Mouse (Mus musculus) neural tube, embryonic 14.5 days (tissue): Measurements from ENCODE around the gene Acvr1. TPM values are rescaled to one million over a fixed set of nuclear protein-coding genes. Genes with fewer than 3 reads are reported as not detected.

Experiments
- ATAC-seq: fragments of 200-750 bp; cut with Nextera tagmentation; 2 replicates; pipeline ENCODE4 v1.8.0; 2017; ENCODE audit warnings: low read depth, mild to moderate bottlenecking, moderate TSS enrichment, moderate library complexity
- H3K27ac ChIP-seq: fragments of 300-500 bp; sonication (generic); 2 replicates; pipeline ENCODE4 v1.5.1; 2014; ENCODE audit warnings: low read depth, mild to moderate bottlenecking, control low read depth, low read length, moderate library complexity, mixed read lengths
- H3K27me3 ChIP-seq: fragments of 300-500 bp; sonication (generic); 2 replicates; pipeline ENCODE4 v1.6.1; 2014; ENCODE audit warnings: low read length; ENCODE audit not compliant: control insufficient read depth, insufficient read depth
- H3K36me3 ChIP-seq: fragments of 300-500 bp; sonication (generic); 2 replicates; pipeline ENCODE4 v1.6.1; 2014; ENCODE audit warnings: low read length, mixed read lengths; ENCODE audit not compliant: control insufficient read depth, insufficient read depth
- H3K4me1 ChIP-seq: fragments of 300-500 bp; sonication (generic); 2 replicates; pipeline ENCODE4 v1.6.1; 2014; ENCODE audit warnings: low read length; ENCODE audit not compliant: control insufficient read depth, insufficient read depth
- H3K4me2 ChIP-seq: fragments of 300-500 bp; sonication (generic); 2 replicates; pipeline ENCODE4 v1.6.1; 2014; ENCODE audit warnings: mild to moderate bottlenecking, low read depth, low read length, control low read depth
- H3K4me3 ChIP-seq: fragments of 300-500 bp; sonication (generic); 2 replicates; pipeline ENCODE4 v1.5.1; 2014; ENCODE audit warnings: low read depth, low read length, control low read depth, mixed read lengths
- H3K9ac ChIP-seq: fragments of 300-500 bp; sonication (generic); replicated peaks from 2 replicates; pipeline ENCODE4 v1.6.1; 2014; ENCODE audit warnings: low read depth, mild to moderate bottlenecking, control low read depth, low read length, mixed read lengths
- H3K9me3 ChIP-seq: fragments of 300-500 bp; sonication (generic); 2 replicates; pipeline ENCODE4 v1.6.1; 2016; ENCODE audit warnings: low read length; ENCODE audit not compliant: control insufficient read depth
- WGBS: fragments of 180-500 bp; shearing (Covaris S2); extraction: QIAGEN DNeasy Blood & Tissue Kit; methylation state at CpG from one replicate; pipeline ENCODE4 v1.1.7; 2014; 5-methylcytosine and 5-hydroxymethylcytosine counted together
- polyA plus RNA-seq: library from polyadenylated mRNA; unstranded; fragments of >200 nt; fragmentation: Nextera tagmentation; extraction: Ambion mirVana; gene quantifications from 2 replicates; pipeline ENCODE4 v1.2.1, GENCODE M21; 2014

Acvr1 gene
- polyA plus RNA-seq, 1 experiment from 2014 or later: 8.5 TPM

DNA sequence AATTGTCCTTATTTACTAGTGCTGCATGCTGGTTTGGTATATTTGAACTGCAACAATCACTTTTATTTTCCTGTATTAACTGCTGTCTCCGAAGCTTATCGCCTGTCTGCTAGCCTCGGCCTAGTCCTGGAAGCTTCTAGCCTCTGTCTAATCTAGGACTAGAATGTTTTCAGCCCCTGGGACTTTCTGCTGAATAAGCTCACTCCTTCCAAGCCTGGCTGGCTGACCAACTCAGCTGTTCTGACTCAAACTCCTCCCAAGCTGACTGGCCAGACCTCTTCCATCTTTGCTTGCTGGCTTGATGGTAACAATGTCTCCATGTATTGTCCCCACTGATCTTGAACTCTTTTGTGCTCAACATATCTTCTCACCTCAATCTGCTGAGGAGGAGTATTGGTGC lies 71.7 kb downstream of the Acvr1 start:
- 82% methylated on average over 3 of the region's 3 CpGs for WGBS
- Histone ChIP-seq H3K4me3 (no peak overlapping the region), H3K9ac (no peak overlapping the region), H3K4me1 (peaks cover 7% of the 10 kb centered on the region), H3K36me3 (no peaks in the 10 kb centered on the region), H3K27ac (no peak overlapping the region), H3K9me3 (no peaks in the 10 kb centered on the region), H3K4me2 (no peak overlapping the region), H3K27me3 (no peaks in the 10 kb centered on the region)
- no peak for ATAC-seq

DNA sequence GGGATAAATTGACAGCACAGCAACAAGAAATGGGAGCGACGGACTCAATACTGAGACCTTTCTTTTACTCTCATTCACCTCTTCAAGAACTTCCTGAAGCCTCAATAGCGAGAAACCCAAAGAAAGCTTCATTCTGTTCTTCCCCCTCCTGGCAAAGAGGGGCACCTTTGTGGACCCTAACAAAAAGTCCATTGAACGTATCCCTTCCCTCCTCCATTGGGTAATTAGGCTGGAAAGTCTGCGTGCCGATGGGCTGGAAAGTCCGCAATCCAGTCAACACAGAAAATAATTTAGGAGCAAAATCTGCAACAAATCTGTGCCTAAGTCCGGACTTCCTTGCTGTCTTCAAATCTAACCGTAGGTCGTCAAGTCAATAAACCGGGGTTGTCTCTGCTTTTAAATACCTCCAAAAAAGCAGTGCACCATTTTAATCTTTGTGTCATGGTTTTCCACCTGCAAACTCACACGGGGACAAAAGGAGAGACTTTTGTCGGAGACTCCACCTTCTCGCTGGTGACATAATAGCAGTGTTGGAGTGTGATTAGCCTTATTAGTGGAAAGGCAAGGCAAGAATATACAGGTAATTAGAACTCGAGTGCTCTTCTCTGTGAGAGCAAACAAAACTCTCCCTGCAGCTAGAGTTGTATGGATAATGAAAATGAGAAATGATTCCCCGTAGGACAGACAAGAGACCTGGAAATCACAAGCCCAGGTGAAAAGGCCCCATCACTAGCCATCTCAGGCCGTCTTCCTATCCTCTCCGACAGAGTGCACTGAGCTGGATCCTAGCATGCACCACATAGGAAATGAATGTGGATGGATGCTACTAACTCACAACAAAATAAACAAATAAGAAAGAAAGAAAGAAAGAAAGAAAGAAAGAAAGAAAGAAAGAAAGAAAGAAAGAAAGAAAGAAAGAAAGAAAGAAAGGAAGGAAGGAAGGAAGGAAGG lies 73.0 kb downstream of the Acvr1 start:
- Histone ChIP-seq H3K9me3 (no peaks in the 10 kb centered on the region), H3K4me3 (no peak overlapping the region), H3K36me3 (no peaks in the 10 kb centered on the region), H3K27ac (no peak overlapping the region), H3K4me2 (no peak overlapping the region), H3K27me3 (no peaks in the 10 kb centered on the region), H3K4me1 (peaks cover 7% of the 10 kb centered on the region), H3K9ac (no peak overlapping the region)
- 42% methylated on average over 18 of the region's 18 CpGs for WGBS
- no peak for ATAC-seq

DNA sequence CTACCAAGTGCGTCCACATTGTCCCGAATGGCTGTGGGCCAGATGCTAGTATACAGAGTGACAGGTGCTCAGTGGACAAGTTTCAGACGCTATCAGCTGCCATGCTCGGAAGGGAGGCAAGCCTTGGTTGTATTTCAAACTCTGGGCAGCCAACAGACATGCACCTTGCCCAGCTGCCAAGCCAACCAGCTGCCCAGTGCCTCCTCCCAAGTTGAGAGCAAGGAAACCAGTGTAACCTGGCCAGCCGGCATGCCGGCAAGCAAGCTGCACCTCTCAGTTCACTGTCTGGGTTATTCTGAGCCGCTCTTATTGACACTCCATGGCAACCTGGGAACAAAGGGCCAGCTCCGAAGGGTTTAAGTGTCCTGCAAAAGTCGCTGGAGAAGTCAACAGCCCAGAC lies 77.7 kb downstream of the Acvr1 start:
- H3K4me3 ChIP-seq: no peak overlapping the region
- 77% methylated on average over 9 of the region's 9 CpGs for WGBS
- ATAC-seq: no peak
- H3K4me2 ChIP-seq: no peak overlapping the region
- no peak overlapping the region for H3K9ac ChIP-seq
- no peaks in the 10 kb centered on the region for H3K9me3 ChIP-seq
- H3K36me3 ChIP-seq: no peaks in the 10 kb centered on the region
- peaks cover 8% of the 10 kb centered on the region; the same call in 1 of the 2 replicates for H3K4me1 ChIP-seq
- no peaks in the 10 kb centered on the region for H3K27me3 ChIP-seq
- H3K27ac ChIP-seq: no peak overlapping the region

DNA sequence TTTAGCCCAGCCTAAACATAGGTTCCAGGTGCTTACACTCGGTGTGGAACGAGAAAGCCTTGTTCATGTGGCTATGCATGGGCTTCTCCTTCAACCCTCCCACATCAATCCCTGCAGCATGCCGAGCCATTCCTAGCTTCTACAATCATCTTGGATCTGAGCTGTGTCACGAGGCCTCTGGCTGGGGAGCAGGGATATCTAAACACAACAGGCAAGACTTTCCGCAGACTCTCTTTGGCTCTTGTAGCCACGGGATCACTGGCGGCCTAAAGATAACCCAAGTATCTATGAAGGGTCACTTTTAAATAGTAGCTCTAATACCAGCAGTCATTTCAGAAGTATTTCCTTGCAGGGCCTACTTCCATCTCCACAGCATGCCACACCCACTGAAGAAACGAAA lies 78.6 kb downstream of the Acvr1 start:
- no peaks in the 10 kb centered on the region for H3K27me3 ChIP-seq
- H3K4me1 ChIP-seq: peaks cover 8% of the 10 kb centered on the region; the same call in 1 of the 2 replicates
- no peaks in the 10 kb centered on the region for H3K9me3 ChIP-seq
- no peak overlapping the region for H3K9ac ChIP-seq
- WGBS: 94% methylated on average over 8 of the region's 8 CpGs
- no peak overlapping the region for H3K4me2 ChIP-seq
- H3K27ac ChIP-seq: no peak overlapping the region
- H3K36me3 ChIP-seq: no peaks in the 10 kb centered on the region
- no peak overlapping the region for H3K4me3 ChIP-seq
- ATAC-seq: no peak

DNA sequence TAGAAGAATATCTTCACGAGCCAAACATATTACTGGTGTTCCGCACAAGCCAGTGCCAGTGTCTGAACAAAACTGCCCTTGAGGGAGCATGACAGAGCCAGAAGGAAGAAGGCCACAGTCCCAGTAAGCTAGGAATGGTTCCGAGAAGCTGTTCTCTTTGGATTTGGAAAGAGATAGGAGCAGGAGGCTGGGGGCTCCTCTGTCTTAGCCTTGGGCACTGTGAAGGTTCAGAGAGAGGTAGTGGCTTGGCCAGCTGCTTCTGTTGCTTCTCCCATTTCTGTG lies 79.7 kb downstream of the Acvr1 start:
- Histone ChIP-seq H3K36me3 (no peaks in the 10 kb centered on the region), H3K9ac (no peak overlapping the region), H3K4me3 (no peak overlapping the region), H3K27me3 (no peaks in the 10 kb centered on the region), H3K4me2 (no peak overlapping the region), H3K9me3 (no peaks in the 10 kb centered on the region), H3K4me1 (peaks cover 8% of the 10 kb centered on the region; the same call in 1 of the 2 replicates), H3K27ac (no peak overlapping the region; the same call in 1 of the 2 replicates)
- 62% methylated on average over 3 of the region's 3 CpGs for WGBS
- ATAC-seq: no peak

DNA sequence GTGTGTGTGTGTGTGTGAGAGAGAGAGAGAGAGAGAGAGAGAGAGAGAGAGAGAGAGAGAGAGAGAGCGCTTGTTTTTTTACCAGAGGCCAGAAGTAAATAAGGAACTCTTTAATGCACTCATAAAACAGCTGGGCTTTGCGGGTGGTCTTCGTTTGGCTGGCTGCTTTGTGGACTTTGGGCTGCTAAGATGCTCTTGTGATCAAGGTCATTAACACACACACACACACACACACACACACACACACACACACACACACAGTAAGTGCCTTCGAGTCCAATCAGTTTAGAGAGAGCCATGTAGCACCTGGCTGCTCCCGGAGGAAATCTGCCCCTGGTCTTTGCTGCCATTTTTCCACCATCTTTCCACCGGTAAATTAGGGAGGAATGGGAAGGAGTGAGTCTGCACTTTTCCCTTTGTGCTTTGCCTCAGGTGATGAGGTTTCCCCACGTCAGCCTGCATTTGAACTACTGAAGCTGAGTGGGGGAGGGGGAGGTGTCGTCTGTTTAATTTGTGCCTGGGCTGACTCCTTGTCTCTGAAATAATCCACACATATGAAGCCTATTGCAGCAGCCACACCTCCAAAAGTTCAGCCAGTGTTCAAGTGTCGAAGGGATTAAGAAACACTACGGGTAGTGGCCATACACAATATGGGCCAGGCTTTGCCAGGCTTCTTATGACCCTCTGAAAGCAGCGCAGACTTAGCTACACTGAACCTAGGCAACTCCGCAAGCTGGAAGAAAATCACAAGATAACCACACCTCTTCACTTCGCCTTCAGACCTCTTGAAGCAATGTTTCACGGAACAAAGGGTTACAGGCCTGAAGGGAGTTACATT lies 80.3 kb downstream of the Acvr1 start:
- 55% methylated on average over 14 of the region's 14 CpGs for WGBS
- no peak overlapping the region for H3K4me3 ChIP-seq
- peaks cover 8% of the 10 kb centered on the region; the same call in 1 of the 2 replicates for H3K4me1 ChIP-seq
- no peak overlapping the region for H3K9ac ChIP-seq
- no peak for ATAC-seq
- H3K27ac ChIP-seq: peak overlapping the region; percentile 12; the same call in 1 of the 2 replicates
- no peaks in the 10 kb centered on the region for H3K36me3 ChIP-seq
- H3K27me3 ChIP-seq: no peaks in the 10 kb centered on the region
- H3K9me3 ChIP-seq: no peaks in the 10 kb centered on the region
- H3K4me2 ChIP-seq: no peak overlapping the region

DNA sequence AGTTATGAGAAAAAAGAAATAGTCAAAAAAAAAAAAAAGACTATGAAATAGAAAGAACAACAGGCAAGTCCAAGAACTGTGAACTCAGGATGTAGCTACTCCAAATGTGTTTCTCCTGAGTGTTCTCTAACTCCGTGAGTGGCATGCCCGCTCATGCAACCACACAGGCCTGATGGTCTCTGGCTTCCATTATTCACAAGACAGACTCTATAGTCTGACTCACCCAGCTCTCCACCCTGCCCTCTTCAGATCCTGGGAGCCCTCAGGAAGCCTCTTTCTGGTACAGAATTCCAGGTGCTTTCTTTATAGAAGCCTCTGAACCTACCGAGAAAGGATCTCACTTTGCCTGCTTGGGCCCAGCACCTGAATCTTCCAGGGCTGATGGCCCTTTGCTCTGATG lies 81.3 kb downstream of the Acvr1 start:
- no peak for ATAC-seq
- Histone ChIP-seq H3K27me3 (no peaks in the 10 kb centered on the region), H3K4me2 (no peak overlapping the region), H3K9ac (no peak overlapping the region), H3K27ac (no peak overlapping the region), H3K4me3 (no peak overlapping the region), H3K9me3 (no peaks in the 10 kb centered on the region), H3K4me1 (peaks cover 8% of the 10 kb centered on the region; the same call in 1 of the 2 replicates), H3K36me3 (no peaks in the 10 kb centered on the region)
- WGBS: 89% methylated on average over 3 of the region's 3 CpGs

DNA sequence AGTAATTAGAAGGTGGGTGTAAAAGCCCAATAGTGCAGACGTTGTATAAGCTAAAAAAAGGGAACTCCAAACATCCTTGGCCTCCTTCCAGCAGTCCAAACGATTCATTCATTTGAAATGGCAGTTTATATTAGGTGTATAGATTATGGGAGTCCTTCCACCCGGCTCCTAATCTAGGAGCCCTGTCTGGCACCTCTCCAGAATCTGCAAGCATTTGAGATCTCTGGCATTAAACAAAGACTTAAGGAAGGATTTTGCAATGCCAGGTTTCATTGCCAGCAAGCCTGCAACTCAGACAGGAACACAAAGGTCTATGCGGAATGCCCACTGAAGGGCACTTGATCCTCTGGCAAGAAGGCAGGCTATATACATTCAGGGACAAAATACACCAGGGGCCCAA lies 81.8 kb downstream of the Acvr1 start:
- 38% methylated on average over 4 of the region's 4 CpGs for WGBS

More for the DNA sequence above, 81.8 kb downstream of the Acvr1 start:
- Histone ChIP-seq H3K4me3 (no peak overlapping the region), H3K36me3 (no peaks in the 10 kb centered on the region), H3K4me1 (peaks cover 8% of the 10 kb centered on the region; the same call in 1 of the 2 replicates), H3K4me2 (no peak overlapping the region), H3K27ac (no peak overlapping the region; the same call in 1 of the 2 replicates), H3K9me3 (no peaks in the 10 kb centered on the region), H3K9ac (no peak overlapping the region), H3K27me3 (no peaks in the 10 kb centered on the region)
- no peak for ATAC-seq
